Mouse (Mus musculus) CD4-positive, CD25-positive, alpha-beta regulatory T cell (primary cell): ENCODE data around the gene Stc2. TPM values are rescaled to one million over a fixed set of nuclear protein-coding genes. Genes with fewer than 3 reads are reported as not detected.

ENCODE experiments used
- polyA plus RNA-seq: library from polyadenylated mRNA; unstranded; fragments of 100-300 nt; shearing (Covaris generic); gene quantifications from one replicate; pipeline ENCODE4 v1.2.1, GENCODE M21; 2017

Stc2 gene
- polyA plus RNA-seq, result 0.44 TPM

GRCm38 (mm10) chr11:31369648-31370286, at the start of gene Stc2:
TSS of gene Stc2 (minus strand) at chr11:31370074.

Other genes starting within 250 kb of the Stc2 start
- not detected for gene Gm17332, start 187.6 kb downstream of the Stc2 start, polyA plus RNA-seq